In genomic region chr11:98846016-98846415, GRCm38 (mm10) we compare ENCODE assay signal across 13 mouse cellular contexts. TPM values are rescaled to one million over a fixed set of nuclear protein-coding genes. Genes with fewer than 3 reads are reported as not detected.
A peak's percentile ranks its signal among the peaks of the same experiment; 100 is the strongest.
DNase-seq lines count a peak whose midpoint lies in the region; ATAC-seq and TF ChIP-seq lines count a peak whose summit lies in the region.
"Had no signal": no experiment of that assay in that cellular context is flagged by ENCODE, and none has a peak within 500 bp of the region (broad histone marks: within the 10 kb centered on the region; RNA-seq: fewer than 3 reads in every experiment).

No protein-coding gene starts in this region.

- H3K4me3 ChIP-seq in hindbrain, postnatal 0 days (ENCODE audit: low read length): no peak overlapping the region
- H3K4me3 ChIP-seq in hindbrain, embryonic 11.5 days (ENCODE audit: low read depth, low read length): no peak overlapping the region
- H3K4me3 ChIP-seq: embryonic facial prominence, embryonic 15.5 days; stomach, embryonic 15.5 days had no signal

- no peak overlapping the region for H3K9ac ChIP-seq in hindbrain, postnatal 0 days (replicated peaks; ENCODE audit: low read length)
- no peak overlapping the region for H3K9ac ChIP-seq in hindbrain, embryonic 11.5 days (ENCODE audit: low read depth, low read length)
- H3K9ac ChIP-seq: embryonic facial prominence, embryonic 15.5 days; stomach, embryonic 15.5 days had no signal

- no peaks in the 10 kb centered on the region for H3K36me3 ChIP-seq in hindbrain, postnatal 0 days (ENCODE audit: insufficient read depth, low read length)
- H3K36me3 ChIP-seq in hindbrain, embryonic 11.5 days (ENCODE audit: control insufficient read depth, insufficient read depth, low read length): no peaks in the 10 kb centered on the region

- DNase-seq in hindbrain, postnatal 0 days (ENCODE audit: low spot score): peak; percentile 51
- no peak for DNase-seq in hindbrain, embryonic 11.5 days (ENCODE audit: low spot score)
- DNase-seq in thymus, postnatal 4 days: peak; percentile 45
- no peak for DNase-seq in thymus, postnatal 10 days (ENCODE audit: low spot score in 2 of 2)
- peak; percentile 78 to 83 for DNase-seq in cerebellum, postnatal 14 days
- no peak for DNase-seq in adrenal gland, adult 18-20 months (ENCODE audit: low spot score in 2 of 2)
- DNase-seq: heart, adult 11 months; lung, postnatal 14 days had no signal

- H3K27me3 ChIP-seq in hindbrain, postnatal 0 days (ENCODE audit: insufficient read depth, low read length): no peaks in the 10 kb centered on the region
- no peaks in the 10 kb centered on the region; the same call in 1 of the 2 replicates for H3K27me3 ChIP-seq in hindbrain, embryonic 11.5 days (ENCODE audit: control insufficient read depth, insufficient read depth, low read length)
- H3K27me3 ChIP-seq: embryonic facial prominence, embryonic 15.5 days had no signal

- WGBS in hindbrain, postnatal 0 days: 43% methylated on average over 13 of the region's 13 CpGs
- 62% methylated on average over 13 of the region's 13 CpGs for WGBS in hindbrain, embryonic 11.5 days

- H3K4me2 ChIP-seq in hindbrain, postnatal 0 days (ENCODE audit: low read depth, low read length): no peak overlapping the region
- no peak overlapping the region for H3K4me2 ChIP-seq in hindbrain, embryonic 11.5 days (replicated peaks; ENCODE audit: low read depth, low read length)
- H3K4me2 ChIP-seq: embryonic facial prominence, embryonic 15.5 days; stomach, embryonic 15.5 days had no signal

- H3K27ac ChIP-seq in hindbrain, postnatal 0 days: 0 out of 2 replicates have a peak overlapping the region, but pooled peaks have one; percentile 11
- H3K27ac ChIP-seq in hindbrain, embryonic 11.5 days (ENCODE audit: low read depth, low read length): no peak overlapping the region
- H3K27ac ChIP-seq: embryonic facial prominence, embryonic 15.5 days; stomach, embryonic 15.5 days had no signal

- peak; percentile 58 for TF ChIP-seq CTCF in hindbrain, postnatal 0 days (IDR thresholded peaks at IDR 0.05; ENCODE audit: low read depth)

- H3K4me1 ChIP-seq in hindbrain, postnatal 0 days (ENCODE audit: insufficient read depth, low read length): peaks cover 21% of the 10 kb centered on the region
- H3K4me1 ChIP-seq in hindbrain, embryonic 11.5 days (replicated peaks; ENCODE audit: control insufficient read depth, insufficient read depth, low read length): peaks cover 6% of the 10 kb centered on the region

- no peaks in the 10 kb centered on the region for H3K9me3 ChIP-seq in hindbrain, postnatal 0 days (ENCODE audit: low read length)
- H3K9me3 ChIP-seq in hindbrain, embryonic 11.5 days (ENCODE audit: control insufficient read depth, low read length): no peaks in the 10 kb centered on the region
- H3K9me3 ChIP-seq: embryonic facial prominence, embryonic 15.5 days; stomach, embryonic 15.5 days had no signal

- peak; percentile 54 for ATAC-seq in hindbrain, postnatal 0 days
- ATAC-seq in hindbrain, embryonic 11.5 days (ENCODE audit: low FRiP score): no peak
- no peak; the same call in 1 of the 2 replicates for ATAC-seq in erythroblast, adult 5-6 weeks (replicated peaks; ENCODE audit: low FRiP score, poor library complexity, severe bottlenecking)
- ATAC-seq: intestine, postnatal 0 days; midbrain, embryonic 16.5 days had no signal

RNA-seq across cellular contexts. Expression of gene Rapgefl1, which starts 9.4 kb away (rescaled TPM):
- 29.5 and 44.1 TPM in 2 replicates for total RNA-seq in hindbrain, postnatal 0 days (2014; rRNA removed)
- 11.0 TPM in 2 replicates for polyA plus RNA-seq in hindbrain, postnatal 0 days (2015; fragmentation: Nextera tagmentation; extraction: Ambion mirVana)
- 2.0 and 2.2 TPM in 2 replicates for polyA plus RNA-seq in hindbrain, embryonic 11.5 days (2014; fragmentation: Nextera tagmentation; extraction: Ambion mirVana)
- under 1 TPM; 0.36 to 0.58 TPM for total RNA-seq in adrenal gland, adult 18-20 months (2021)
- total RNA-seq in erythroblast, adult 5-6 weeks (2015; ENCODE audit: low replicate concordance): not detected in 2 replicates
- 0.42 TPM in 1 of 2 replicates, not detected in the other for total RNA-seq in erythroblast, adult 5-6 weeks (2017; ENCODE audit: low replicate concordance)

RNA-seq across cellular contexts. Expression of gene Wipf2, which starts 17.4 kb away (rescaled TPM):
- total RNA-seq in hindbrain, postnatal 0 days (2014; rRNA removed): 8.1 and 10.4 TPM in 2 replicates
- polyA plus RNA-seq in hindbrain, postnatal 0 days (2015; fragmentation: Nextera tagmentation; extraction: Ambion mirVana): 3.5 and 3.7 TPM in 2 replicates
- 5.1 and 5.4 TPM in 2 replicates for polyA plus RNA-seq in hindbrain, embryonic 11.5 days (2014; fragmentation: Nextera tagmentation; extraction: Ambion mirVana)
- 10 to 100 TPM; 20.0 to 22.2 TPM for total RNA-seq in adrenal gland, adult 18-20 months (2021)
- total RNA-seq in erythroblast, adult 5-6 weeks (2015; ENCODE audit: low replicate concordance): 9.4 and 21.7 TPM in 2 replicates
- 6.4 and 8.2 TPM in 2 replicates for total RNA-seq in erythroblast, adult 5-6 weeks (2017; ENCODE audit: low replicate concordance)

RNA-seq across cellular contexts. Expression of gene Casc3, which starts 41.3 kb away (rescaled TPM):
- total RNA-seq in hindbrain, postnatal 0 days (2014; rRNA removed): 24.4 and 74.0 TPM in 2 replicates
- 35.4 and 35.7 TPM in 2 replicates for polyA plus RNA-seq in hindbrain, postnatal 0 days (2015; fragmentation: Nextera tagmentation; extraction: Ambion mirVana)
- 44.6 and 49.6 TPM in 2 replicates for polyA plus RNA-seq in hindbrain, embryonic 11.5 days (2014; fragmentation: Nextera tagmentation; extraction: Ambion mirVana)
- total RNA-seq in adrenal gland, adult 18-20 months (2021): 10 to 100 TPM; 36.8 to 41.9 TPM
- total RNA-seq in erythroblast, adult 5-6 weeks (2015; ENCODE audit: low replicate concordance): 20.0 and 23.6 TPM in 2 replicates
- 15.7 and 26.5 TPM in 2 replicates for total RNA-seq in erythroblast, adult 5-6 weeks (2017; ENCODE audit: low replicate concordance)

RNA-seq across cellular contexts. Expression of gene Msl1, which starts 50.7 kb away (rescaled TPM):
- total RNA-seq in hindbrain, postnatal 0 days (2014; rRNA removed): 77.7 and 94.3 TPM in 2 replicates
- 25.0 and 25.4 TPM in 2 replicates for polyA plus RNA-seq in hindbrain, postnatal 0 days (2015; fragmentation: Nextera tagmentation; extraction: Ambion mirVana)
- polyA plus RNA-seq in hindbrain, embryonic 11.5 days (2014; fragmentation: Nextera tagmentation; extraction: Ambion mirVana): 25.0 and 28.0 TPM in 2 replicates
- total RNA-seq in adrenal gland, adult 18-20 months (2021): 10 to 100 TPM; 82.3 to 97.4 TPM
- total RNA-seq in erythroblast, adult 5-6 weeks (2015; ENCODE audit: low replicate concordance): 30.3 and 42.7 TPM in 2 replicates
- total RNA-seq in erythroblast, adult 5-6 weeks (2017; ENCODE audit: low replicate concordance): 26.1 and 26.3 TPM in 2 replicates

Comparison
In these comparisons a context has a peak if more than half of its experiments do, and no peak if none do; other contexts are left out.
1. DNase-seq: peak in hindbrain, postnatal 0 days (single experiment), thymus, postnatal 4 days (single experiment) and cerebellum, postnatal 14 days (2 of 2); none in hindbrain, embryonic 11.5 days (single experiment), thymus, postnatal 10 days (0 of 2) and adrenal gland, adult 18-20 months (0 of 2).
2. RNA of gene Rapgefl1, which starts 9.4 kb away (total RNA-seq): 29.5 to 44.1 TPM in hindbrain, postnatal 0 days; 0.36 to 0.58 TPM in adrenal gland, adult 18-20 months and 0.42 TPM in erythroblast, adult 5-6 weeks; every median in the first group is over 10 times any median in the second.